Mouse (Mus musculus) hematopoietic multipotent progenitor cell, adult 10-12 weeks (in vitro differentiated cells): ENCODE measurements around the gene Sohlh2. TPM values are rescaled to one million over a fixed set of nuclear protein-coding genes. Genes with fewer than 3 reads are reported as not detected.

Experiments
- polyA plus RNA-seq: library from polyadenylated mRNA; stranded (reverse); fragments of >175 nt; gene quantifications from 2 replicates; pipeline ENCODE4 v1.2.3, GENCODE M21; 2012; ENCODE audit warnings: low replicate concordance

Gene Sohlh2
- not detected in 2 replicates for polyA plus RNA-seq

DNA sequence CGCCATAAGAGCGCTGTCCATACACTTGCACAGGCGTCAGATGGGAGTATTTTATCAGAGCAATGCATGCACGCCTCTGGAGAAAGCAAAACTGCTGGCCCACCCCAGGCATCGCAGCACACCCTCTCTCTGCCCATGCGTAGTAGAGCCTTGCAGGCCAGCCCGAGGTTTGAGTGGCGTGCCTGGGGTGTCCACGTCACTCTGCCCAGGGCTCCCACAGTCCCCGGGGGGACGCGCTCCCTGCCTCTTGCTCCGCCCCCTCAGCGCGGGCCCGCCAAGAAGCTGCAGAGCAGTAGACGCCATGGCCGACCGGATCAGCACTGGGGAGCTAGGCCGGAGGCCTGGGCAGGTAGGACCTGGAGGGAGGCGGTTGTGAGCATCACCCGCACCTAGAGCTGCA is at the start of gene Sohlh2:
Gene Sohlh2, plus strand, starts transcription at position 263 of the 400 bp plus-strand sequence.

DNA sequence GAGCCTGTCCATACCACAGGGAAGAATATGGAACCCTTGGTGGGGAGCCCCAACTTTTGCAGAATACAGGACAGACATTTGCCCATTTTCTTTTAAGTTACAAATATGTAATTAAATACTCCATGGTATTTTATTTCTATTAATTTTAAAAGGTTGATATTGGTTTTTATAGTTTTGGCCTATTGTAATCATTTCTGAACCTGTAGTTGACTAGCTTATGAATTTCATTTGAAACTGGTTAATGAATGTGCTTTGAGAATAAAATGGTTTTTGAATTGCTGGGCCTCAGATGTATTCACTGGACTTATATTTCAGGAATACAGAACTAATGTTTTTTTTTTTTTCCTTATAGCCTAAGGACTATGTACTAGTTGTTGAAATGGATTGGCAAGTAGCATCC is 44.8 kb upstream of the Sohlh2 start, which contains the start of gene Ccdc169:
Gene Ccdc169, plus strand, starts transcription at position 301 of the 400 bp plus-strand sequence.

GRCm38 (mm10) chr3:55241730-55242421 is 60.0 kb downstream of the Sohlh2 start, which contains the start of gene Dclk1:
Gene Dclk1 (plus strand): TSS chr3:55242364.

Other genes starting within 250 kb of the Sohlh2 start
- not detected in 2 replicates for gene Ccna1, start 126.5 kb upstream of the Sohlh2 start, polyA plus RNA-seq
- 8.4 and 10.1 TPM in 2 replicates for gene Spg20, start 69.9 kb upstream of the Sohlh2 start, polyA plus RNA-seq
- not detected in 2 replicates for gene Ccdc169, start 44.7 kb upstream of the Sohlh2 start, polyA plus RNA-seq
- gene Dclk1, start 60.3 kb downstream of the Sohlh2 start, polyA plus RNA-seq, result 0.25 and 0.30 TPM in 2 replicates